Mouse (Mus musculus): ENCODE results near the gene Hist2h2aa1. TPM values are rescaled to one million over a fixed set of nuclear protein-coding genes. Genes with fewer than 3 reads are reported as not detected.

Hist2h2aa1 gene
- total and polyA plus RNA-seq, 2 experiments = 230 to 428 TPM

DNA sequence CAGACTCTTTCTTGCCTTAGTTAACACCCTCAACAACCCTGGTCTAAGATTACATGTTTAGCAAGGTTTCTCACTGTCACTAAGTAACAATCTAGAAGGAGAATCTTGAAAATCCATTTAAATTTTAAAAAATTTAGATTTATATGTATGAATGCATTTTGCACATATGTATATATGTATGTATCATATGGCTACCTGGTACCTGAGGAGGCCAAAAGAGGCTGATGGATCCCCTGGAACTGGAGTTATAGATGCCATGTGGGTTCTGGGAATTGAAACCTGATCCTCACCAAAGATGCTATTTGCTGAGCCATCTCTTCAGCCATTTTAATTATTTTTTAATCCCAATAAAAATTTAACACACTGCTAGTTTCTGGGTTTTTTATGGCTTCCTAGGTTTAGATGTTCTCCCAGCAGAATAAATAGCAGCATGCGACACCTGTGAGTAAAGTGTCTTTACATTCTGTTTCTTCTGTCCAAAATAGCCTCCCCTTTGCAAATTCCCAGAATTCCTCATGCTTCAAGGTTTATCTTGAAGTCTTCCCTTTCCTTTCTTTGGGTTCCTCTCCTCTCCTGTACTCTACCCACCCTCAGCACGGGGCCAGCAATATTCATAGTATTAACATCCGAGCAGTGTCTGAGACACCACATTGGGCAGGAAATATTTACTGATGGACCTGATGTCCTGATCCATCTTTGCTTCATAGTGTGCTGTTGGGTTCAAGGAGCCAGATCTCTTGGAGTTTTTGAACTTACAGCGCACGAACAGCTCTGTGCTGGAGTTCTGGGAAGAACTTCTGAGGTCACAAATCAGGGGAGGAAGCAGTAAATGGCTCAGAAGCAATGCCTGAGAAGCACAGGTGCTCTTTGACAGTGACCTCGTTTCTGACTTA, 3.1 kb downstream of the Hist2h2aa1 start:
- no peaks in the 10 kb centered on the region for H3K79me2 ChIP-seq (ENCODE audit: control insufficient read depth, insufficient read depth, low read length)
- no peaks in the 10 kb centered on the region for H3K36me3 ChIP-seq (ENCODE audit: control insufficient read depth, insufficient read depth, low read length)
- 60% methylated on average over 6 of the region's 6 CpGs for WGBS
- H3K27ac ChIP-seq (replicated peaks; ENCODE audit: insufficient read depth, low read depth, low read length) = no peak overlapping the region
- no peak for DNase-seq (ENCODE audit: extremely low read depth, low read depth, low spot score)
- H3K4me1 ChIP-seq (ENCODE audit: control insufficient read depth, insufficient read depth, low read length) = peaks cover 8% of the 10 kb centered on the region
- H3K27me3 ChIP-seq (ENCODE audit: control insufficient read depth, insufficient read depth, low read length) = no peaks in the 10 kb centered on the region
- TF ChIP-seq CTCF (IDR thresholded peaks at IDR 0.05; ENCODE audit: low read depth, low read length) = no peak
- no peak for TF ChIP-seq POLR2A (IDR thresholded peaks at IDR 0.05; ENCODE audit: extremely low read depth, insufficient read depth, low read length)
- no peak overlapping the region for H3K9ac ChIP-seq (ENCODE audit: low read depth, low read length)
- H3K4me3 ChIP-seq (ENCODE audit: insufficient read depth, low read depth, low read length) = no peak overlapping the region

DNA sequence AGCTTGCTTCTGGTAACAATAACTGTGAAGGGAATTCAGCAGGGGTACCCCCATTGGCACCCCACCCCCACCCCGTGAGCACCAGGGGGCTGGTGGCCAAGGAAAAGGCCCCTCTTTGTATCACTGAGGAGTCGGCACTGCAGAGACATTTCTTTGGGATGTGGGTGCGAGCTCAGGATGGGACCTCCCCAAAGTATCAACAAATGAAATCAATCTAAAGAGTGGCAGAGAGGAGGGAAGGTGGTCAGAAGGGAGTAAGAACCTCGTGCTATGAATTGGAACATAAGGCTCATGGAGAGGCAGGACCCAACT, 3.7 kb downstream of the Hist2h2aa1 start:
- H3K27me3 ChIP-seq (ENCODE audit: control insufficient read depth, insufficient read depth, low read length) = no peaks in the 10 kb centered on the region

DNA sequence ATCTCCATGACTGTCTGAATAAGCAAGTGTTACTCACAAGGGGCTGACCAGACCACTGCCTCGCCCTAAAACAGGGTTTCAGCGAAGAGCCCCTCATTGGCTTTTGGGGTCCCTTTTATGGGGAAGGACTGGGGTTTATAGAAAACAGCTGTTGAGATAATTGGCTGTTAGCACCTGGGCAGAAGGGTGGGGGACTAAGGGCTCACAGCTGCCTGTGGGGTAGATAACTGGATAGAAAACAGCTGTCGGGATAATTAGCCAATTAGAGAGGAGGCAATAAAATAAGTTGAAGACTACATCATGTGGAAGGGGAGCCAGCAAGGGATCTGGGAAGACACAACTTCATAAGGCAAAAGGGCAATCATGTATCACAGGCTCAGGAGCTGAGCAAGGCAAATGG, 5.6 kb downstream of the Hist2h2aa1 start:
- Histone ChIP-seq H3K79me2 (ENCODE audit: control insufficient read depth, insufficient read depth, low read length) (no peaks in the 10 kb centered on the region), H3K27ac (replicated peaks; ENCODE audit: insufficient read depth, low read depth, low read length) (no peak overlapping the region), H3K4me1 (ENCODE audit: control insufficient read depth, insufficient read depth, low read length) (peaks cover 2% of the 10 kb centered on the region; the same call in 1 of the 2 replicates), H3K36me3 (ENCODE audit: control insufficient read depth, insufficient read depth, low read length) (no peaks in the 10 kb centered on the region), H3K9ac (ENCODE audit: low read depth, low read length) (no peak overlapping the region), H3K4me3 (ENCODE audit: insufficient read depth, low read depth, low read length) (no peak overlapping the region), H3K27me3 (ENCODE audit: control insufficient read depth, insufficient read depth, low read length) (no peaks in the 10 kb centered on the region)
- no peak for TF ChIP-seq POLR2A (IDR thresholded peaks at IDR 0.05; ENCODE audit: extremely low read depth, insufficient read depth, low read length)
- TF ChIP-seq CTCF (IDR thresholded peaks at IDR 0.05; ENCODE audit: low read depth, low read length) = no peak
- 94% methylated on average over 3 of the region's 3 CpGs for WGBS
- no peak for DNase-seq (ENCODE audit: extremely low read depth, low read depth, low spot score)

More for the DNA sequence above, 3.7 kb downstream of the Hist2h2aa1 start:
- Histone ChIP-seq H3K79me2 (ENCODE audit: control insufficient read depth, insufficient read depth, low read length) (no peaks in the 10 kb centered on the region), H3K36me3 (ENCODE audit: control insufficient read depth, insufficient read depth, low read length) (no peaks in the 10 kb centered on the region), H3K27ac (replicated peaks; ENCODE audit: insufficient read depth, low read depth, low read length) (no peak overlapping the region), H3K4me1 (ENCODE audit: control insufficient read depth, insufficient read depth, low read length) (peaks cover 7% of the 10 kb centered on the region), H3K9ac (ENCODE audit: low read depth, low read length) (no peak overlapping the region), H3K4me3 (ENCODE audit: insufficient read depth, low read depth, low read length) (no peak overlapping the region)
- WGBS = 58% methylated on average over 4 of the region's 4 CpGs
- TF ChIP-seq CTCF (IDR thresholded peaks at IDR 0.05; ENCODE audit: low read depth, low read length) = no peak
- no peak for TF ChIP-seq POLR2A (IDR thresholded peaks at IDR 0.05; ENCODE audit: extremely low read depth, insufficient read depth, low read length)
- DNase-seq (ENCODE audit: extremely low read depth, low read depth, low spot score) = no peak

DNA sequence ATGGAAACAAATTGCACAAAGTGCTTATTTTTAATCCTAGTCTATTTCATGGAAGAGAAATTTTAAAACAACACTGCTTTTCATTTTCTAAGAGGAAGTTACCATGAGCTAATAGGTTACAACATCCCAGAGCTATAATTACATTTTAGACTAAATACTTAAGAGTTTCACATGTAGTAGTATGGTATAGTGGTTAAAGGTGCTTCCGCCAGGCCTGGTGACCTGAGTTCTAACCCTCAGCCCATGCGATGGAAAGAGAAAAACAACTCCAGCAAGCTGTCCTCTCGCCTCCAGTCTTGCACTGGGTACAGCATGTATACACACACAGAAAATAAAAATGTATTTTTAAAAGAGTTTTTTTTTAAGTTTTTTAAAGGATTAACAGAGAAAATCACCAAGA, 6.5 kb downstream of the Hist2h2aa1 start:
- Histone ChIP-seq H3K4me3 (ENCODE audit: insufficient read depth, low read depth, low read length) (no peak overlapping the region), H3K27ac (replicated peaks; ENCODE audit: insufficient read depth, low read depth, low read length) (no peak overlapping the region), H3K4me1 (ENCODE audit: control insufficient read depth, insufficient read depth, low read length) (peaks cover 2% of the 10 kb centered on the region), H3K27me3 (ENCODE audit: control insufficient read depth, insufficient read depth, low read length) (no peaks in the 10 kb centered on the region), H3K36me3 (ENCODE audit: control insufficient read depth, insufficient read depth, low read length) (no peaks in the 10 kb centered on the region), H3K79me2 (ENCODE audit: control insufficient read depth, insufficient read depth, low read length) (no peaks in the 10 kb centered on the region), H3K9ac (ENCODE audit: low read depth, low read length) (no peak overlapping the region)
- DNase-seq (ENCODE audit: extremely low read depth, low read depth, low spot score) = no peak
- WGBS = 80% methylated on average over 3 of the region's 3 CpGs
- TF ChIP-seq CTCF (IDR thresholded peaks at IDR 0.05; ENCODE audit: low read depth, low read length) (no peak), POLR2A (IDR thresholded peaks at IDR 0.05; ENCODE audit: extremely low read depth, insufficient read depth, low read length) (no peak)

DNA sequence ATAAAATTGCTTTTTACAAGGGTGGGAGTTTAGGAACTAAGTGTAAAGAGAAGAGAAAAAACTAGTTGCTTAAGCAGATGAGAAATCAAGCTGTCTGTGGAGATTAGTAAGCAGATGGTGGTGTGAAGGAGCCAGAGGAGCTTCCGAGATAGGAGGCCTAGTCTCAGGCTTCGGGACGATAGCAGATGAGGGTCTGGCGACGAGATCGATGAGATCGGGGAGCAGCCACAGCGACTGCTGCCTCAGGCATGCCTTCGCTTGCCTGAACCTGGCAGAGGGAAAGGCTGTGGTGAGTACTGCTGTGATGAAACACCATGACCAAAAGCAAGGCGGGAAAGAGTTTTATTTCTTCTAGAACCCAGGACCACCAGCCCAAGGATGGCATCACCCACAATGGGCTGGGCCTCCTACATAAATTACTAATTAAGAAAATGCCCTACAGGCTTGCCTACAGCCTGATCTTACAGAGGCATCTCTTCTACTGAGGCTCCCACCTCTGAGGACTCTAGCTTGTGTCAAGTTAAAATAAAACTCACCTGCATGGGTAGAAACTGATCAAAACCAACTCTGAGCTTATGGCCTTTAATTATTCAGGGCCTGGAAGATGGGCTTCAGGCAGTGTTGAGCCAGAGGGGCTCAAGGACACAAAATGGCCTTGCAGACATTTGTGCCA, 9.5 kb downstream of the Hist2h2aa1 start:
- Histone ChIP-seq H3K27ac (replicated peaks; ENCODE audit: insufficient read depth, low read depth, low read length) (no peak overlapping the region), H3K9ac (ENCODE audit: low read depth, low read length) (no peak overlapping the region), H3K36me3 (ENCODE audit: control insufficient read depth, insufficient read depth, low read length) (no peaks in the 10 kb centered on the region), H3K4me3 (ENCODE audit: insufficient read depth, low read depth, low read length) (no peak overlapping the region), H3K79me2 (ENCODE audit: control insufficient read depth, insufficient read depth, low read length) (no peaks in the 10 kb centered on the region), H3K27me3 (ENCODE audit: control insufficient read depth, insufficient read depth, low read length) (no peaks in the 10 kb centered on the region), H3K4me1 (ENCODE audit: control insufficient read depth, insufficient read depth, low read length) (no peaks in the 10 kb centered on the region; the same call in 1 of the 2 replicates)
- TF ChIP-seq CTCF (IDR thresholded peaks at IDR 0.05; ENCODE audit: low read depth, low read length) (no peak), POLR2A (IDR thresholded peaks at IDR 0.05; ENCODE audit: extremely low read depth, insufficient read depth, low read length) (no peak)
- WGBS = 78% methylated on average over 10 of the region's 10 CpGs
- no peak for DNase-seq (ENCODE audit: extremely low read depth, low read depth, low spot score)

All from liver, adult 2 months (tissue).